Mouse (Mus musculus) heart, postnatal 0 days (tissue): ENCODE results near the gene Taar3. TPM values are rescaled to one million over a fixed set of nuclear protein-coding genes. Genes with fewer than 3 reads are reported as not detected.

ENCODE experiments used
- ATAC-seq: fragments of 200-750 bp; cut with Nextera tagmentation; 2 replicates; pipeline ENCODE4 v1.8.0; 2017; ENCODE audit warnings: low read depth, moderate number of reproducible peaks, moderate library complexity; ENCODE audit not compliant: insufficient read depth
- DNase-seq: peaks from one replicate; pipeline ENCODE4 v3.0.0-alpha.2; 2016; ENCODE audit warnings: low spot score
- H3K27ac ChIP-seq: fragments of 300-500 bp; sonication (generic); 2 replicates; pipeline ENCODE4 v1.5.1; 2014; ENCODE audit warnings: low read depth, mild to moderate bottlenecking
- H3K27me3 ChIP-seq: fragments of 300-500 bp; sonication (generic); 2 replicates; pipeline ENCODE4 v1.6.1; 2014; ENCODE audit warnings: low read length, mixed read lengths; ENCODE audit not compliant: control insufficient read depth, insufficient read depth
- H3K36me3 ChIP-seq: fragments of 300-500 bp; sonication (generic); replicated peaks from 2 replicates; pipeline ENCODE4 v1.6.1; 2014; ENCODE audit warnings: low read length, mixed read lengths; ENCODE audit not compliant: control insufficient read depth, insufficient read depth
- H3K4me1 ChIP-seq: fragments of 300-500 bp; sonication (generic); 2 replicates; pipeline ENCODE4 v1.6.1; 2014; ENCODE audit warnings: antibody characterized with exemption; ENCODE audit not compliant: control insufficient read depth, insufficient read depth
- H3K4me2 ChIP-seq: fragments of 300-500 bp; sonication (generic); 2 replicates; pipeline ENCODE4 v1.6.1; 2014; ENCODE audit warnings: low read depth, mild to moderate bottlenecking, low read length, moderate library complexity
- H3K4me3 ChIP-seq: fragments of 300-500 bp; sonication (generic); 2 replicates; pipeline ENCODE4 v1.5.1; 2014; ENCODE audit warnings: low read depth, low read length
- H3K9ac ChIP-seq: fragments of 300-500 bp; sonication (generic); replicated peaks from 2 replicates; pipeline ENCODE4 v1.6.1; 2014; ENCODE audit warnings: low read depth, low read length, mixed read lengths
- H3K9me3 ChIP-seq: fragments of 300-500 bp; sonication (generic); replicated peaks from 2 replicates; pipeline ENCODE4 v1.6.1; 2016; ENCODE audit warnings: low read length; ENCODE audit not compliant: control insufficient read depth
- CTCF ChIP-seq: IDR thresholded peaks from 2 replicates; pipeline ENCODE4 v1.5.1; 2016; ENCODE audit warnings: antibody characterized with exemption, control low read depth, low read depth
- EP300 ChIP-seq: IDR thresholded peaks from 2 replicates; pipeline ENCODE4 v1.6.1; 2016; ENCODE audit warnings: antibody characterized with exemption, low read depth
- WGBS: fragments of 180-500 bp; shearing (Covaris S2); extraction: QIAGEN DNeasy Blood & Tissue Kit; methylation state at CpG from one replicate; pipeline ENCODE4 v1.1.7; 2014; 5-methylcytosine and 5-hydroxymethylcytosine counted together
- polyA plus RNA-seq: library from polyadenylated mRNA; unstranded; fragments of >200 nt; fragmentation: Nextera tagmentation; extraction: Ambion mirVana; gene quantifications from 2 replicates; pipeline ENCODE4 v1.2.1, GENCODE M21; 2015
- total RNA-seq: library from RNA; depleted of rRNA; stranded (reverse); fragments of >200 nt; gene quantifications from 2 replicates; pipeline ENCODE4 v1.2.3, GENCODE M21; 2014; ENCODE audit warnings: low replicate concordance; rRNA removed

The Taar3 gene
- total and polyA plus RNA-seq, 2 experiments from 2014 or later = not detected

- no peak overlapping the region for H3K9ac ChIP-seq
- H3K9me3 ChIP-seq = no peaks in the 10 kb centered on the region
- no peaks in the 10 kb centered on the region for H3K36me3 ChIP-seq
- H3K4me3 ChIP-seq = no peak overlapping the region
- H3K4me2 ChIP-seq = no peak overlapping the region
- 41% methylated on average over 16 of the region's 16 CpGs for WGBS
- H3K27me3 ChIP-seq = no peaks in the 10 kb centered on the region
- peak; percentile 83 for DNase-seq
- H3K27ac ChIP-seq = no peak overlapping the region
- TF ChIP-seq CTCF (peak; percentile 99), EP300 (no peak)
- ATAC-seq = peak; percentile 76
- H3K4me1 ChIP-seq = no peaks in the 10 kb centered on the region
Observed at GRCm38 (mm10) chr10:23978901-23979705, 29.7 kb downstream of the Taar3 start.

GRCm38 (mm10) chr10:23985546-23985945, 36.2 kb downstream of the Taar3 start, which contains the start of gene Taar6:
Gene Taar6 (minus strand): TSS chr10:23985646.
- Histone ChIP-seq H3K9ac (no peak within 1 kb of the TSS), H3K27me3 (no peaks in the 10 kb centered on the region), H3K27ac (no peak within 1 kb of the TSS), H3K36me3 (no peaks in the 10 kb centered on the region), H3K4me3 (no peak within 1 kb of the TSS), H3K9me3 (no peaks in the 10 kb centered on the region), H3K4me1 (no peaks in the 10 kb centered on the region), H3K4me2 (no peak within 1 kb of the TSS)
- DNase-seq (no peak), ATAC-seq (no peak)
- 67% methylated on average over 8 of the region's 8 CpGs for WGBS
- no peak for TF ChIP-seq CTCF
- TF ChIP-seq EP300 = no peak

- 77% methylated on average over 5 of the region's 5 CpGs for WGBS
- H3K9me3 ChIP-seq = no peaks in the 10 kb centered on the region
- H3K4me3 ChIP-seq = no peak overlapping the region
- no peaks in the 10 kb centered on the region for H3K27me3 ChIP-seq
- ATAC-seq = no peak
- no peak overlapping the region for H3K27ac ChIP-seq
- H3K4me2 ChIP-seq = no peak overlapping the region
- no peak overlapping the region for H3K9ac ChIP-seq
- no peak for DNase-seq
- no peaks in the 10 kb centered on the region for H3K4me1 ChIP-seq
- no peaks in the 10 kb centered on the region for H3K36me3 ChIP-seq
- TF ChIP-seq CTCF (no peak), EP300 (no peak)
Observed at GRCm38 (mm10) chr10:23986419-23986818, 37.1 kb downstream of the Taar3 start.

- 80% methylated on average over 3 of the region's 3 CpGs for WGBS
- H3K27me3 ChIP-seq = no peaks in the 10 kb centered on the region
- no peak for ATAC-seq
- no peaks in the 10 kb centered on the region for H3K4me1 ChIP-seq
- H3K4me3 ChIP-seq = no peak within 1 kb of the TSS
- TF ChIP-seq EP300 = no peak
- no peak for TF ChIP-seq CTCF
- H3K36me3 ChIP-seq = no peaks in the 10 kb centered on the region
- no peak within 1 kb of the TSS for H3K4me2 ChIP-seq
- no peak within 1 kb of the TSS for H3K9ac ChIP-seq
- H3K27ac ChIP-seq = no peak within 1 kb of the TSS
- no peaks in the 10 kb centered on the region for H3K9me3 ChIP-seq
- DNase-seq = no peak
Observed at GRCm38 (mm10) chr10:23993381-23993780, 44.0 kb downstream of the Taar3 start, which contains the start of gene Taar7a. Gene Taar7a (minus strand): TSS chr10:23993481.

- no peak for TF ChIP-seq EP300
- no peak for TF ChIP-seq CTCF
- Histone ChIP-seq H3K4me2 (no peak within 1 kb of the TSS), H3K4me1 (no peaks in the 10 kb centered on the region), H3K27ac (no peak within 1 kb of the TSS), H3K27me3 (no peaks in the 10 kb centered on the region), H3K9me3 (no peaks in the 10 kb centered on the region), H3K36me3 (no peaks in the 10 kb centered on the region), H3K9ac (no peak within 1 kb of the TSS), H3K4me3 (no peak within 1 kb of the TSS)
- 69% methylated on average over 1 of the region's 1 CpGs for WGBS
- ATAC-seq (no peak), DNase-seq (no peak)
Observed at GRCm38 (mm10) chr10:23999639-24000038, 50.3 kb downstream of the Taar3 start, which contains the start of gene Taar7b. Gene Taar7b (plus strand): TSS chr10:23999939.

Other genes with a start within 250 kb of the Taar3 start
- gene Rps12, start 162.3 kb upstream of the Taar3 start, total RNA-seq = 2,923 and 3,021 TPM in 2 replicates
- 83.1 and 86.0 TPM in 2 replicates for gene Rps12, start 162.3 kb upstream of the Taar3 start, polyA plus RNA-seq
- 7.2 and 10.1 TPM in 2 replicates for gene Slc18b1, start 152.6 kb upstream of the Taar3 start, total RNA-seq
- 4.6 and 5.4 TPM in 2 replicates for gene Slc18b1, start 152.6 kb upstream of the Taar3 start, polyA plus RNA-seq
- gene Vnn3, start 98.1 kb upstream of the Taar3 start, total RNA-seq = 0.62 TPM in 1 of 2 replicates, not detected in the other
- gene Vnn3, start 98.1 kb upstream of the Taar3 start, polyA plus RNA-seq = 0.08 and 0.12 TPM in 2 replicates
- gene Vnn1, start 54.9 kb upstream of the Taar3 start, total RNA-seq = 3.4 and 7.3 TPM in 2 replicates
- gene Vnn1, start 54.9 kb upstream of the Taar3 start, polyA plus RNA-seq = 0.68 and 0.74 TPM in 2 replicates
- gene Taar1, start 29.2 kb upstream of the Taar3 start, total RNA-seq = not detected in 2 replicates
- gene Taar1, start 29.2 kb upstream of the Taar3 start, polyA plus RNA-seq = not detected in 2 replicates
- gene Taar2, start 11.0 kb upstream of the Taar3 start, total RNA-seq = not detected in 2 replicates
- not detected in 2 replicates for gene Taar2, start 11.0 kb upstream of the Taar3 start, polyA plus RNA-seq
- not detected in 2 replicates for gene Taar4, start 10.9 kb downstream of the Taar3 start, total RNA-seq
- gene Taar4, start 10.9 kb downstream of the Taar3 start, polyA plus RNA-seq = not detected in 2 replicates
- not detected in 2 replicates for gene Taar5, start 21.1 kb downstream of the Taar3 start, total RNA-seq
- not detected in 2 replicates for gene Taar5, start 21.1 kb downstream of the Taar3 start, polyA plus RNA-seq
- gene Taar6, start 36.1 kb downstream of the Taar3 start, total RNA-seq = not detected in 2 replicates
- not detected in 2 replicates for gene Taar6, start 36.1 kb downstream of the Taar3 start, polyA plus RNA-seq
- gene Taar7a, start 43.9 kb downstream of the Taar3 start, total RNA-seq = not detected in 2 replicates
- not detected in 2 replicates for gene Taar7a, start 43.9 kb downstream of the Taar3 start, polyA plus RNA-seq
- not detected in 2 replicates for gene Taar7b, start 50.4 kb downstream of the Taar3 start, total RNA-seq
- not detected in 2 replicates for gene Taar7b, start 50.4 kb downstream of the Taar3 start, polyA plus RNA-seq
- not detected in 2 replicates for gene Taar7d, start 77.7 kb downstream of the Taar3 start, total RNA-seq
- not detected in 2 replicates for gene Taar7d, start 77.7 kb downstream of the Taar3 start, polyA plus RNA-seq
- not detected in 2 replicates for gene Taar7e, start 88.1 kb downstream of the Taar3 start, total RNA-seq
- gene Taar7e, start 88.1 kb downstream of the Taar3 start, polyA plus RNA-seq = not detected in 2 replicates
- gene Taar7f, start 100.0 kb downstream of the Taar3 start, total RNA-seq = not detected in 2 replicates
- gene Taar7f, start 100.0 kb downstream of the Taar3 start, polyA plus RNA-seq = not detected in 2 replicates
- not detected in 2 replicates for gene Taar8a, start 126.9 kb downstream of the Taar3 start, total RNA-seq
- gene Taar8a, start 126.9 kb downstream of the Taar3 start, polyA plus RNA-seq = not detected in 2 replicates
- gene Taar8b, start 142.7 kb downstream of the Taar3 start, total RNA-seq = not detected in 2 replicates
- not detected in 2 replicates for gene Taar8b, start 142.7 kb downstream of the Taar3 start, polyA plus RNA-seq
- not detected in 2 replicates for gene Taar8c, start 152.4 kb downstream of the Taar3 start, total RNA-seq
- not detected in 2 replicates for gene Taar8c, start 152.4 kb downstream of the Taar3 start, polyA plus RNA-seq
- gene Taar9, start 160.0 kb downstream of the Taar3 start, total RNA-seq = not detected in 2 replicates
- not detected in 2 replicates for gene Taar9, start 160.0 kb downstream of the Taar3 start, polyA plus RNA-seq
- gene Stx7, start 199.7 kb downstream of the Taar3 start, total RNA-seq = 30.1 and 35.6 TPM in 2 replicates
- 67.8 and 68.8 TPM in 2 replicates for gene Stx7, start 199.7 kb downstream of the Taar3 start, polyA plus RNA-seq